Mouse (Mus musculus) MEL-GATA-1-ER (cell line): ENCODE results near the gene Rftn1.

ENCODE experiments used
- DNase-seq: peaks from one replicate; pipeline ENCODE4 v3.0.0-alpha.2; 2012; ENCODE audit warnings: low read depth; ENCODE audit errors: extremely low read depth

The Rftn1 gene

GRCm38 (mm10) chr17:50172795-50173194 is 17.7 kb downstream of the Rftn1 start:
- no peak for DNase-seq

GRCm38 (mm10) chr17:50170935-50171545 is 19.4 kb downstream of the Rftn1 start:
- no peak for DNase-seq

- no peak for DNase-seq
Observed at GRCm38 (mm10) chr17:50169946-50170427, 20.5 kb downstream of the Rftn1 start.

- no peak for DNase-seq
Observed at GRCm38 (mm10) chr17:50160904-50161805, 29.3 kb downstream of the Rftn1 start.

- peak; percentile 12 for DNase-seq
Observed at GRCm38 (mm10) chr17:50160357-50160756, 30.1 kb downstream of the Rftn1 start.

- DNase-seq = no peak
Observed at GRCm38 (mm10) chr17:50159816-50160215, 30.7 kb downstream of the Rftn1 start.

- DNase-seq = peak; percentile 47
Observed at GRCm38 (mm10) chr17:50158565-50158964, 31.9 kb downstream of the Rftn1 start.

- DNase-seq = no peak
Observed at GRCm38 (mm10) chr17:50157190-50158150, 33.0 kb downstream of the Rftn1 start.

- DNase-seq = no peak
Observed at GRCm38 (mm10) chr17:50152085-50152484, 38.4 kb downstream of the Rftn1 start.

GRCm38 (mm10) chr17:50151208-50151723 is 39.2 kb downstream of the Rftn1 start:
- DNase-seq = no peak

GRCm38 (mm10) chr17:50150416-50151207 is 39.9 kb downstream of the Rftn1 start:
- no peak for DNase-seq

GRCm38 (mm10) chr17:50149690-50150210 is 40.7 kb downstream of the Rftn1 start:
- DNase-seq = no peak

- no peak for DNase-seq
Observed at GRCm38 (mm10) chr17:50147831-50148587, 42.5 kb downstream of the Rftn1 start.

- no peak for DNase-seq
Observed at GRCm38 (mm10) chr17:50143354-50143753, 47.1 kb downstream of the Rftn1 start.

- no peak for DNase-seq
Observed at GRCm38 (mm10) chr17:50142553-50142952, 47.9 kb downstream of the Rftn1 start.

GRCm38 (mm10) chr17:50142151-50142550 is 48.3 kb downstream of the Rftn1 start:
- no peak for DNase-seq

GRCm38 (mm10) chr17:50136060-50136459 is 54.4 kb downstream of the Rftn1 start:
- peak; percentile 78 for DNase-seq

- no peak for DNase-seq
Observed at GRCm38 (mm10) chr17:50135466-50135865, 55.0 kb downstream of the Rftn1 start.

- no peak for DNase-seq
Observed at GRCm38 (mm10) chr17:50131698-50132097, 58.8 kb downstream of the Rftn1 start.
